Mouse (Mus musculus): Measurements from ENCODE around the gene Morf4l2.
"Not testable (repeated sequence)": the region's sequence is repeated elsewhere in the genome, so short reads cannot be mapped to it uniquely, and the experiment has no call there.

Gene Morf4l2

DNA sequence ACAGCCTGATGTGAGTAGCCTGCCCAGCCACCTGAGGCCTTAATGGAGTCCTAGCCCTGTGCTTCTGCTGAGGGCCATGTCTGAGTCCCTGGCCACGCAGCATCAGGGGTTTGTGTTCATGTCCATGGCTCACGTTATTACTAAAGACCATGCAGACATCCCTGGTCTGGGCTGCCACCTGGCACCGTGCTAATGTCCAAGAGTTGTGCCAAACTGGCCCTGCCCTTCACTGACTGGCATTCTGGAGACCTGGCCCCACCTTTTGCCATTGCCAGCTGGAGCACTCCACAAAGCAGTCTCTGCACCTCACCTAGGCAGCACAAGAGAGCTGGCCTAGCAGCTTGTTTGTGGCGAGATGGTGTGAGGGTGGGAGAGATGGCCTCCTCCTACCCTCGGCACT, 50.3 kb downstream of the Morf4l2 start:
- no peak for DNase-seq (ENCODE audit: low read depth, low spot score)

- DNase-seq (ENCODE audit: low read depth, low spot score): no peak
These were observed 51.2 kb downstream of the Morf4l2 start for GRCm38 (mm10) chrX:136692294-136692675.

- not testable (repeated sequence) for DNase-seq (ENCODE audit: low read depth, low spot score)
These were observed 51.7 kb downstream of the Morf4l2 start for GRCm38 (mm10) chrX:136691606-136692293.
